Mouse (Mus musculus) liver, embryonic 15.5 days (tissue): ENCODE data around the gene Ube2h. TPM values are rescaled to one million over a fixed set of nuclear protein-coding genes. Genes with fewer than 3 reads are reported as not detected.

ENCODE experiments used
- ATAC-seq: fragments of 200-750 bp; cut with Nextera tagmentation; 2 replicates; pipeline ENCODE4 v1.8.0; 2017; ENCODE audit warnings: moderate number of reproducible peaks, mild to moderate bottlenecking, moderate library complexity; ENCODE audit not compliant: insufficient read depth
- H3K27ac ChIP-seq: fragments of 300-500 bp; sonication (generic); replicated peaks from 2 replicates; pipeline ENCODE4 v1.5.1; 2015; ENCODE audit warnings: mild to moderate bottlenecking, inconsistent platforms
- H3K27me3 ChIP-seq: fragments of 300-500 bp; sonication (generic); 2 replicates; pipeline ENCODE4 v1.6.1; 2015; ENCODE audit warnings: mild to moderate bottlenecking, inconsistent platforms
- H3K36me3 ChIP-seq: fragments of 300-500 bp; sonication (generic); replicated peaks from 2 replicates; pipeline ENCODE4 v1.6.1; 2015; ENCODE audit warnings: moderate library complexity, mild to moderate bottlenecking, inconsistent platforms
- H3K4me1 ChIP-seq: fragments of 300-500 bp; sonication (generic); replicated peaks from 2 replicates; pipeline ENCODE4 v1.6.1; 2015; ENCODE audit warnings: inconsistent platforms
- H3K4me2 ChIP-seq: fragments of 300-500 bp; sonication (generic); 2 replicates; pipeline ENCODE4 v1.6.1; 2015; ENCODE audit warnings: moderate library complexity, mild to moderate bottlenecking, inconsistent platforms
- H3K4me3 ChIP-seq: fragments of 300-500 bp; sonication (generic); replicated peaks from 2 replicates; pipeline ENCODE4 v1.5.1; 2015; ENCODE audit warnings: mild to moderate bottlenecking, inconsistent platforms
- H3K9ac ChIP-seq: fragments of 300-500 bp; sonication (generic); 2 replicates; pipeline ENCODE4 v1.6.1; 2015; ENCODE audit warnings: moderate library complexity, mild to moderate bottlenecking, inconsistent platforms
- H3K9me3 ChIP-seq: fragments of 300-500 bp; sonication (generic); replicated peaks from 2 replicates; pipeline ENCODE4 v1.6.1; 2016; ENCODE audit warnings: inconsistent platforms
- WGBS: fragments of 180-500 bp; shearing (Covaris S2); methylation state at CpG from one replicate; pipeline ENCODE4 v1.1.7; 2015; ENCODE audit warnings: mixed read lengths; ENCODE audit not compliant: insufficient replicate concordance; 5-methylcytosine and 5-hydroxymethylcytosine counted together
- polyA plus RNA-seq: library from polyadenylated mRNA; unstranded; fragments of >200 nt; fragmentation: Nextera tagmentation; extraction: Ambion mirVana; gene quantifications from 2 replicates; pipeline ENCODE4 v1.2.1, GENCODE M21; 2015

Gene Ube2h
- polyA plus RNA-seq, 1 experiment from 2014 or later: 33.8 TPM

DNA sequence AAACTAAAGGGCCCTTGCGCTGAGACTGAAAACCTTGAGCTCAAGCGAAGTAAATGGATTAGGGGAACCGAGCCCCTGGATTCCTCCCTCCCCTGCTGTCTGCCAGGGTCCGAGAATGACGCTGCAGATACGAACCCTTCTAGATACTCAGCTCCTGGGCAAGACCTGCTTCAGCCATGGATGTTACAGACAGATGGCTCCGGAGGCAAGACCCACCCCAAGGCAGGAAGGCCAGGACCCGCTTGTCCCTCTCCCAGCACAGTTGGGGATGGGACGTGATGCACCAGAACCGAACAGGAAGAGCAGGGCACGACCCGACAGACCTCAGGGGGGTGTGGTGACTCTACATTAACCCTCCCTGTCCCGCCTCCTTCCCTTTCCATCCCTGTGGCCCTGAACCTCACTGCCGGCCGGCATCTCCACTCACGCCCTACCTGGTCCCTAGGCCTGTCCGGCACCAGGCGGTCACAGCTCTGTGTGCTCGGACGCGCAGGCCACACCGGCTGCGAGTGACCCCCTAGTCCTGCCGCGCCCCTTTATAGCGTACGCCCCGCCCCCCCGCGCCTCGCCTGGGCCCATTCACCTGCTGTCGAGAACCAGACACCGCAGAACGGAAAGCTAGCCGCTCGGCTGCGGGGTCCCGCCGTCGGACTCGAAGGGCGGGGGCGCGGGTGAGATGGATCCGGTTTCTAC, 129.0 kb downstream of the Ube2h start:
- ATAC-seq: no peak
- H3K9ac ChIP-seq: no peak overlapping the region
- no peaks in the 10 kb centered on the region for H3K9me3 ChIP-seq
- H3K4me1 ChIP-seq: peaks cover 57% of the 10 kb centered on the region
- no peaks in the 10 kb centered on the region for H3K36me3 ChIP-seq
- H3K4me2 ChIP-seq: peak overlapping the region; percentile 67
- peak overlapping the region; percentile 48 for H3K4me3 ChIP-seq
- H3K27ac ChIP-seq: no peak overlapping the region
- WGBS: under 1% methylated on average over 45 of the region's 45 CpGs
- H3K27me3 ChIP-seq: peaks cover 100% of the 10 kb centered on the region

DNA sequence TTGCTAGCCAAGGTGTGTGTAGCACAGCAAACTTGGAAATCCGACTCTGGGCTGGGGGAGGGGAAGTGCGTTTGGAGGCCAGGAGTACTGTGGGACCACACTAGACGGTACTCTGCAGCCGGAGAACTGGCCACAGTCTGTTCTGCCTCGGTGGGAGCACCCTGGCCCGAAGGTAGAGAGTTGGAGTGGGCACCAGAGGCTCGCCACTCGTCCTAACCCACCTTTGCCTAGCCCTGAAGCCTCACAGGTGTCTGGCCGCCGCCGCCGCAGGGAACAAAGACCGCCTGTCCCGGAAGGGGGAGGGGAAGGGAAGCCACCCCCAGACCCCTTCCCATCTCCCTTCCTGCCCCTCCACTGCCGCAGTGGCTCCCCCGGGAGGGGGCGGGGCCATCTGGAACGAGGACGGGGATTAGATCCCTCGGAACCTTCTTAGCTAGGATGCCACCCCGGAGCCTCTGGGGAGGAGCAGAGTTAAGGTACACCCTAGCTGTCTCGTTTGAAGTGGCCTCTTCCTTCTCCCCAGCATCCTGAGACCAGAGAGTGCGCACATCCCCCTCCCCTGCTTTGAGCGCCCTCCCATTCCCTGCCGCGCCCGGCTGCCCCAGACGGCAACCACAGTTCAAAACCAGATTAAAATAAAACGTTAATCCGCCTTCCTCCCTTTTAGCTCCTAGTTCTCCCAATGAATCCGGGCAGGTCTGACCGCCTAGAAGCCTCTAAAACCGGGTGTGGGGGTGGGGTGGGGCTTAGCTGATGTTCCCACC, 129.7 kb downstream of the Ube2h start:
- 2% methylated on average over 33 of the region's 33 CpGs for WGBS
- ATAC-seq: peak; percentile 10; the same call in 1 of the 2 replicates
- Histone ChIP-seq H3K4me2 (peak overlapping the region; percentile 67), H3K36me3 (no peaks in the 10 kb centered on the region), H3K4me3 (peak overlapping the region; percentile 48), H3K27ac (no peak overlapping the region), H3K9ac (no peak overlapping the region), H3K4me1 (peaks cover 56% of the 10 kb centered on the region), H3K9me3 (no peaks in the 10 kb centered on the region), H3K27me3 (peaks cover 100% of the 10 kb centered on the region)

DNA sequence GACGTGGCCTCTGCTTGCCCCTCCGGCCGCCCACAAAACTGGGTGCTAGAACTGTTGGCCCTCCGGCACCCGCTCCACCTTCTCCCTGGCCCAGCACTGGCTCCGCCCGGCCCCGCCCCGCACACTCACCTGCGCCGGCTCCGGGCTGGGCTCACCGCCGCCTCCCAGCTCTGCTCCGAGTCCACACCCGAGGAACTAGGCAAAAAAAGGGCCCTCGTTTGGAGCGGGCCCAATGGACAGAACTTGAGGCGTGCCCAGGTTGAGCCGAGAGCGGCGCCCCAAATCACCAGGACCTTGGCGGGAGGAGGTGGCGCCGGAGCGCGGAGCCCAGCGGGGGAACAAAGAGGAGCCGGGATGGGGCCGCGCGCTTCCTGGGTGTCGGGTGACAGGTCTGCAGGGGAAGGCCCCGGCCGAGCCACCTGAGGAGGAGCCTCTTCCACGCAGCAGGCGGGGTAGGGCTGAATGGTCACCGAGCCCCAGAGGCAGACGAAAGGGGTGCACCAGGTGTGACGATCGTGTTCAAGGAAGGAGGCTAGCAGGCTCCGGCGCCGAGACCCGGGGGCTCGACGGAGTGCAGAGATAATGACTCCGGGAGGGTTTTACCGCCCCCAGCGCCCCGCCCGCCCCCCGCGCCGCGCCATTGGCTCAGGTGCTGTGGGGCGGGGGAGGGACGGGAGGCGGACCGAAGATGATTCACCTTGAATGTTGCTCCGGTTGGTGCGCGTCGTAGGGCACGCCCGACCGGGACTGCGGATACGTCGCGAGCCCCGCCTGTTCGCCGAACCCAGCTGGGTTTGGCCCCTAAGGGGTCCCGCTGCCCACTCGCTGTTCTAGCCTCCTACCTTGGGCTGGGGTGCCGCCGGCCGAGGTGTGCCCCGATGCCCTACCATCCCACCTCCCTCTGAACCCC, 130.5 kb downstream of the Ube2h start:
- peaks cover 54% of the 10 kb centered on the region for H3K4me1 ChIP-seq
- peak overlapping the region; percentile 67 for H3K4me2 ChIP-seq
- no peak overlapping the region for H3K27ac ChIP-seq
- H3K9me3 ChIP-seq: no peaks in the 10 kb centered on the region
- WGBS: 1% methylated on average over 80 of the region's 80 CpGs
- H3K9ac ChIP-seq: no peak overlapping the region
- H3K36me3 ChIP-seq: no peaks in the 10 kb centered on the region
- ATAC-seq: peak; percentile 70
- peaks cover 100% of the 10 kb centered on the region for H3K27me3 ChIP-seq
- H3K4me3 ChIP-seq: peak overlapping the region; percentile 48

DNA sequence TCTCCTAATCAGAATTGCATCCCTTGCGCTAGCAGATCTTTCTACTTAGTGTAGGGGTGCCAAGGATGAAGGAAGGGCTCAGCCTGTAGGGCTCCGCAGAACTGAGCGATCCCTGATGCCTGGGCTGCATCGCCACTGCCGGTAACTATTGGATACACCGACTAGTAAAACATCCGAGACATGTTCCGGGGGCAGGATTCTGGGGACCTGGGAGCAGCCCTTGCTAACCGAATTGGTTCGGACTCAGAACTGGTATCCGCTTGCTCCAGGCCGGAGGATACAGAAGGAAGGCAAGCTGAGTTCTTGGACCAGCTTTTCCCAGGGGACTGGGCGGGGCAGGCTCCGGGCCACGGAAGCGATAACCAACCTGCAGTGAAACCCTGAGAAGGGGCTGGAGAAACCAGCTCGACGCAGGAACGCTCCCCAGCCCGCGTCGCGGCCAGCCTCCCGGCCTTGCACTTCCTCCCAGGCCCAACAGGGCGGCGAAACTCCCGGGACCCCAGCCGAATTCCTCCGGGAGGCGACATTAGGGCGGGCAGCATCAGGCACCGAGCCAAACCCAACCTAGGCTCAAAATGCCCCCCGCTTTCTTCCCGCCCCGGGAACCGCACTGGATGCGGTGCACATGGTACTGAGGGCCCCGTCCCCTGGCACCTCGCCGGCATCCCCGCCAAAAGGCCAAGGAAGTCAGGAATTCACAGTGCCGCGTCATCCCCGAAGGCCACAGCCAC, 131.4 kb downstream of the Ube2h start:
- Histone ChIP-seq H3K4me3 (peak overlapping the region; percentile 48), H3K9ac (no peak overlapping the region), H3K36me3 (no peaks in the 10 kb centered on the region), H3K4me1 (peaks cover 47% of the 10 kb centered on the region), H3K27ac (no peak overlapping the region), H3K4me2 (peak overlapping the region; percentile 67), H3K27me3 (peaks cover 100% of the 10 kb centered on the region), H3K9me3 (no peaks in the 10 kb centered on the region)
- ATAC-seq: no peak
- WGBS: 3% methylated on average over 44 of the region's 44 CpGs

DNA sequence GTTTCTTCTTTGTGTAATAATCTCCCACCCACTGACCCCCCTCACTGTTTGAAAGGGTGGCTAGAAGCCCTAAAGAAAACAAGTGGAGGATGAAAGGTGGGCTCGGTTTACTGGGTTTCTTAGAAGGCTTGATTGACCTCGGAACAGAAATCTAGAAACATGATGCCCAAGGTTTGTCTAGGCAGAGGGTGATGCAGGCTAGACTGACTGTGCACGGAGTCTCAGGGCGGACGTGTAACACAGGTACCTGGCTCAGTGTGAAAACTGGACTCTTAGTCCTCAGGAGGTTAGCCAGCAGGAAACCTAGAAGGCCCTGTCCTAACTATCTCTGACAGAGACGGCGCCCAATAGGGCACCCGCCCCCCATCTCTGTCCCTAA, 131.9 kb downstream of the Ube2h start:
- ATAC-seq: no peak
- H3K4me3 ChIP-seq: no peak overlapping the region
- H3K36me3 ChIP-seq: no peaks in the 10 kb centered on the region
- H3K9ac ChIP-seq: no peak overlapping the region
- H3K9me3 ChIP-seq: no peaks in the 10 kb centered on the region
- 12% methylated on average over 8 of the region's 8 CpGs for WGBS
- no peak overlapping the region for H3K27ac ChIP-seq
- peaks cover 100% of the 10 kb centered on the region for H3K27me3 ChIP-seq
- peaks cover 45% of the 10 kb centered on the region for H3K4me1 ChIP-seq
- H3K4me2 ChIP-seq: no peak overlapping the region

DNA sequence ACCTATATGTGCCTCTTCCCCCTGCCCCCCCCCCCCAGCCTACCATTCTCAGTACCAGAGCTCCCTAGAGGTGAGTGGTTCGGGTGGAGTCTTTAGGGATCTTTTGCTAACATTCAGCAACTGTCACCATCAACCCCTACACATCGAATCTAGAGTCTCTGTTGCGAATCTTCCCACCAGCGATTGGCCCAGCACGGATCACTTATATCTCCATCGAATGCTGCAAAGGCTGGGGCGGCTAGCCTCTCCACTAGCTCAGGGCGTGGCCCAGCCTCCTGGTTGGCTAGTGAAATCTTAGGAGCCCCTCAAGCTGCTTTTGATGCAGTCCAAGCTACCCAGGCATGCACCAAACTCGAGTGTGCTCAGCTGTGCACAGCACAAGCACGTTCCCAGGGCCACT, 132.4 kb downstream of the Ube2h start:
- no peak for ATAC-seq
- no peak overlapping the region for H3K4me3 ChIP-seq
- H3K4me1 ChIP-seq: peaks cover 45% of the 10 kb centered on the region
- no peak overlapping the region for H3K9ac ChIP-seq
- peaks cover 100% of the 10 kb centered on the region for H3K27me3 ChIP-seq
- H3K36me3 ChIP-seq: no peaks in the 10 kb centered on the region
- H3K4me2 ChIP-seq: no peak overlapping the region
- WGBS: 19% methylated on average over 10 of the region's 10 CpGs
- no peak overlapping the region for H3K27ac ChIP-seq
- no peaks in the 10 kb centered on the region for H3K9me3 ChIP-seq

DNA sequence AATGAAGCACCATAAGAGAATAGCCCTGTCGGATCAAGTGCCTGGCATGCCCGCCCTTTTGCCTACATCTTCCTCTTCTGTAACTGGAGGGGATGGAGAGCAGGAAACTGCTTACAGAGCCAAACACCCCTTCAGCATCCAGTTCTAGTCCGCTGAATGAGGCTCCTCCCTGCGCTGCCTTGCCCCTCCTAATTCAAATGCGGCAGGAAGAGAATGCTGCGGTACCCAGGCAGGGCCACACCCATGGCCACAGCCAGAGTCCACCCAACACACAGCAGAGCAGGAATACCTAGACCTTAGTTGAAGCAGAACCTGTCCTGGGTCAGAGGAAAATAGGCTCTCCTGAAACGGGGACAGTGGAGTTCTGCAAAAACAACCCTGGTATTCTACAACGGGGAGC, 133.1 kb downstream of the Ube2h start:
- Histone ChIP-seq H3K9ac (no peak overlapping the region), H3K4me2 (no peak overlapping the region), H3K9me3 (no peaks in the 10 kb centered on the region), H3K36me3 (no peaks in the 10 kb centered on the region), H3K27me3 (peaks cover 100% of the 10 kb centered on the region), H3K27ac (no peak overlapping the region), H3K4me1 (peaks cover 41% of the 10 kb centered on the region), H3K4me3 (no peak overlapping the region)
- 20% methylated on average over 8 of the region's 8 CpGs for WGBS
- ATAC-seq: no peak

DNA sequence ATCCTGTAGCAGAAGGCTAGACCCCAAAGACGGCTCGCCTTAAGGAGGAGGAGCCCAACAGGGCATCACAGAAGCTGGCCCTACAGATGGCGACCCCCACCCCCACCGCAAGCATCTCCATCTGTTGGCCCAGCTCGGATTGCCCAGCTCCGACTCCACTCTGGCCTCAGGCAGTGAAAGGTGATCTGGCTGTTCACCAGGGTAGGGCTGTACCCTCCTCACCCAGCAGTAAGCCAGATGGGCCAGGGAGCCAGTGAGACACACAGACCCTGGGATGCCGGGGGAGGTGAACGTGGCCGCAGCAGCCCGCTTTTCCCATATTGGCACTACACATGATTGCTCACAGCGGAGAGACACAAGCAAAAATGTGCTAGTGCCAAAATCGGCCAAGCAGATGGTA, 135.2 kb downstream of the Ube2h start:
- Histone ChIP-seq H3K27ac (no peak overlapping the region), H3K36me3 (no peaks in the 10 kb centered on the region), H3K4me2 (no peak overlapping the region), H3K9me3 (no peaks in the 10 kb centered on the region), H3K4me1 (peaks cover 20% of the 10 kb centered on the region), H3K4me3 (no peak overlapping the region), H3K27me3 (peaks cover 96% of the 10 kb centered on the region), H3K9ac (no peak overlapping the region)
- 66% methylated on average over 12 of the region's 12 CpGs for WGBS
- ATAC-seq: no peak

DNA sequence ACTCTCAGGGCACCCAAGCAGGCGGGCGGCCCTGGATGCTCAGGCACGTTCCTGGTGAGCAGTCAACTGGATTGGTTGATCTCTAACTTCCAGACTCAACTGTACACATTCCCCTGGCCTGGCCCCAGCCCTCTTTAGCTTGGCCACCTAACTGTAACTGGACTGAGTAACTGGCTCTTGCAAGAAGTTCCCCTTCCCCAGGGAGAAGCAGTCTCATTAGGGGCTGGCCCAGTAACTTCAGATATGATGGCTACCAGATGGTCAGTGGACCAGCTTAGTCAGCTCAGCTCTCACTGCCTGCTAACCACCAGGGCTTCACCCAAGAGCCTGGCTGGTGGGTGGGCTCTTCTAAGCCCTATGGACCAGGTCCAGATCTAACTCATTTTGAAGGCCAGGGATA, 136.1 kb downstream of the Ube2h start:
- Histone ChIP-seq H3K4me1 (peaks cover 11% of the 10 kb centered on the region), H3K27ac (no peak overlapping the region), H3K36me3 (no peaks in the 10 kb centered on the region), H3K9me3 (no peaks in the 10 kb centered on the region), H3K9ac (no peak overlapping the region), H3K27me3 (peaks cover 96% of the 10 kb centered on the region), H3K4me2 (no peak overlapping the region), H3K4me3 (no peak overlapping the region)
- WGBS: 60% methylated on average over 3 of the region's 3 CpGs
- no peak for ATAC-seq

DNA sequence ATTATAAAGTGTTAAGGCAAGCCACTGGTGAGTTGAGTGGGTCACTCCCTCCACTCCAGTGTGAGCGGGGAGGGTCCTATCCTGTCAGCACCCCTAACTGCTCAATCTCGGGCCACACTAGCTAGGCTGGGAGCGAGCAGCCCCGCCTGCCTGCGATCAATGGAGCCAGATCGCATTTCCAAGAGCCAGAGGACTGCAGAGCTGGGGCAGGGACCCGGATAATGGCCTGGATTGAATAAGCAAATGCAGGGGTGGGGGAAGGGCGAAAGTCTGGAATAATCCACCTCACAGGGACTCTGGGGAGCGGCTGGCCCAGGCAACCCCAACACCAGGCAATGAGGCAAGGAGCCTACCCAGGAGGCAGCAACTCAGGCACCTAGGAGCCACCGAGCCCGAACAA, 137.1 kb downstream of the Ube2h start:
- no peaks in the 10 kb centered on the region for H3K36me3 ChIP-seq
- H3K4me1 ChIP-seq: peaks cover 6% of the 10 kb centered on the region; the same call in 1 of the 2 replicates
- peaks cover 96% of the 10 kb centered on the region for H3K27me3 ChIP-seq
- no peak overlapping the region for H3K4me2 ChIP-seq
- no peak for ATAC-seq
- H3K9me3 ChIP-seq: no peaks in the 10 kb centered on the region
- no peak overlapping the region for H3K4me3 ChIP-seq
- no peak overlapping the region for H3K9ac ChIP-seq
- H3K27ac ChIP-seq: no peak overlapping the region
- WGBS: 48% methylated on average over 11 of the region's 11 CpGs
